Mouse (Mus musculus) liver, embryonic 15.5 days (tissue): Measurements from ENCODE around the gene Cd81. TPM values are rescaled to one million over a fixed set of nuclear protein-coding genes. Genes with fewer than 3 reads are reported as not detected.
A peak's percentile ranks its signal among the peaks of the same experiment; 100 is the strongest.

ENCODE experiments used
- ATAC-seq: fragments of 200-750 bp; cut with Nextera tagmentation; 2 replicates; pipeline ENCODE4 v1.8.0; 2017; ENCODE audit warnings: moderate number of reproducible peaks, mild to moderate bottlenecking, moderate library complexity; ENCODE audit not compliant: insufficient read depth
- H3K27ac ChIP-seq: fragments of 300-500 bp; sonication (generic); replicated peaks from 2 replicates; pipeline ENCODE4 v1.5.1; 2015; ENCODE audit warnings: mild to moderate bottlenecking, inconsistent platforms
- H3K27me3 ChIP-seq: fragments of 300-500 bp; sonication (generic); 2 replicates; pipeline ENCODE4 v1.6.1; 2015; ENCODE audit warnings: mild to moderate bottlenecking, inconsistent platforms
- H3K36me3 ChIP-seq: fragments of 300-500 bp; sonication (generic); replicated peaks from 2 replicates; pipeline ENCODE4 v1.6.1; 2015; ENCODE audit warnings: moderate library complexity, mild to moderate bottlenecking, inconsistent platforms
- H3K4me1 ChIP-seq: fragments of 300-500 bp; sonication (generic); replicated peaks from 2 replicates; pipeline ENCODE4 v1.6.1; 2015; ENCODE audit warnings: inconsistent platforms
- H3K4me2 ChIP-seq: fragments of 300-500 bp; sonication (generic); 2 replicates; pipeline ENCODE4 v1.6.1; 2015; ENCODE audit warnings: moderate library complexity, mild to moderate bottlenecking, inconsistent platforms
- H3K4me3 ChIP-seq: fragments of 300-500 bp; sonication (generic); replicated peaks from 2 replicates; pipeline ENCODE4 v1.5.1; 2015; ENCODE audit warnings: mild to moderate bottlenecking, inconsistent platforms
- H3K9ac ChIP-seq: fragments of 300-500 bp; sonication (generic); 2 replicates; pipeline ENCODE4 v1.6.1; 2015; ENCODE audit warnings: moderate library complexity, mild to moderate bottlenecking, inconsistent platforms
- H3K9me3 ChIP-seq: fragments of 300-500 bp; sonication (generic); replicated peaks from 2 replicates; pipeline ENCODE4 v1.6.1; 2016; ENCODE audit warnings: inconsistent platforms
- WGBS: fragments of 180-500 bp; shearing (Covaris S2); methylation state at CpG from one replicate; pipeline ENCODE4 v1.1.7; 2015; ENCODE audit warnings: mixed read lengths; ENCODE audit not compliant: insufficient replicate concordance; 5-methylcytosine and 5-hydroxymethylcytosine counted together
- polyA plus RNA-seq: library from polyadenylated mRNA; unstranded; fragments of >200 nt; fragmentation: Nextera tagmentation; extraction: Ambion mirVana; gene quantifications from 2 replicates; pipeline ENCODE4 v1.2.1, GENCODE M21; 2015

Cd81 gene
- polyA plus RNA-seq, 1 experiment from 2014 or later: 132 TPM

DNA sequence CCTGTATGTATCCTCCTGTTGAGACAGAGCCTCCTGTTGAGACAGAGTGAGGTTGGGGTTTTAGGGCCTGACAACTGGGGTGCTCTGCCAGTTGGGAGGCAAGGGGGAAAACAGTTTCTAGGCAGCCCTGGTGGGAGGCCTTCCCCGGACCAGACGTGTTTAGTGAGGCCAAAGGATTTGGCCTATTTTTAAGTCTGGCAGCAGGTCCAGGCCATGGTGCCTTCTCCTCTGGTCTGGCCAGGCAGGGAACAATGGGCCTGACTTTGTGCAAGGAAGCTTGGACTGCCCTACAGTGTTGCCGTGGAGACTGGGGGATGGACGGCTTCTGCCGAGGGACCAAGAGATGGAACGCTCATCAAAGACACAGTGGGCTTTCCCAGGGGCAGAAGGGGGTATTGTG lies 11.7 kb downstream of the Cd81 start:
- WGBS: 78% methylated on average over 6 of the region's 6 CpGs
- Histone ChIP-seq H3K4me3 (no peak overlapping the region), H3K4me2 (no peak overlapping the region), H3K9me3 (no peaks in the 10 kb centered on the region), H3K4me1 (peaks cover 36% of the 10 kb centered on the region), H3K9ac (no peak overlapping the region), H3K36me3 (peaks cover 70% of the 10 kb centered on the region), H3K27me3 (no peaks in the 10 kb centered on the region), H3K27ac (no peak overlapping the region)
- no peak for ATAC-seq

DNA sequence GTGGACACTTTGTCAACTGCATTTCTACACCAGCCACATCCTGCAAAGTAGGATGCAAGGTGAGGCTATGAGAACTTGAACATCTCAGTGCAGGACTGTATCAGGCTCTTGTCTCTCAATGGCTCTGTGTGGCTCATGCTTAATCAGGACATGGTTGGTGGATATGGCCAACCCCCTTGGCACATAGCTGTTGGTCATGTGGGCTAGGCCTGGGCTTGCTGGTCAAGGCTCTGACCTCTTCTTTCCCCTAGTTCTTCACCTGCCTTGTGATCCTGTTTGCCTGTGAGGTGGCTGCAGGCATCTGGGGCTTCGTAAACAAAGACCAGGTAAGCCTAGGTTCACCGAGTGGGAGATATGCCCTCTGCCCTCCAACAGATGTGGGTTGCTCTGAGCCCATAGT lies 13.2 kb downstream of the Cd81 start:
- H3K4me2 ChIP-seq: no peak overlapping the region
- no peaks in the 10 kb centered on the region for H3K27me3 ChIP-seq
- ATAC-seq: no peak
- no peak overlapping the region for H3K9ac ChIP-seq
- H3K9me3 ChIP-seq: no peaks in the 10 kb centered on the region
- no peak overlapping the region for H3K4me3 ChIP-seq
- 83% methylated on average over 2 of the region's 2 CpGs for WGBS
- peaks cover 72% of the 10 kb centered on the region for H3K36me3 ChIP-seq
- H3K27ac ChIP-seq: no peak overlapping the region
- peaks cover 35% of the 10 kb centered on the region for H3K4me1 ChIP-seq

DNA sequence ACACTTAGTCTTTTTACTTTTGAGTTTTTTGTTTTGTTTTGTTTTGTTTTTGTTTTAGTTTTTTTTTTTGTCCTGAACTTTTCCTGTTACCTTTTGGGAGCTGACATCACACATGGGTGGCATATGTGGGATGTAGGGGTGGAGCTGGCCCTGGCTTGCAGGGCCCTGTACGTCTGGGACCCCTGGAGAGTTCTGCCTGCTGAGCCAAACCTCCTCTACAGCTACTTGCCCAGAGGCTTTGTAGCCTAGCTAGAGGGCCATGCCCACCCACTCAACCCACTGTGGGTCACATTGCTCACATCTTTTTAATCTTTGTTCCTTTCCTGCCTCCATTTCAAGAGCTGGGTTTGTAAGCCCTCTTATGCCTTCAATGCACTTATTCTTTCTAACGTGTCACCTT lies 14.9 kb downstream of the Cd81 start:
- peaks cover 29% of the 10 kb centered on the region for H3K4me1 ChIP-seq
- no peak overlapping the region for H3K4me3 ChIP-seq
- 54% methylated on average over 2 of the region's 2 CpGs for WGBS
- H3K27me3 ChIP-seq: no peaks in the 10 kb centered on the region
- H3K4me2 ChIP-seq: no peak overlapping the region
- H3K36me3 ChIP-seq: peaks cover 70% of the 10 kb centered on the region
- H3K27ac ChIP-seq: no peak overlapping the region
- H3K9ac ChIP-seq: no peak overlapping the region
- H3K9me3 ChIP-seq: no peaks in the 10 kb centered on the region
- no peak for ATAC-seq

DNA sequence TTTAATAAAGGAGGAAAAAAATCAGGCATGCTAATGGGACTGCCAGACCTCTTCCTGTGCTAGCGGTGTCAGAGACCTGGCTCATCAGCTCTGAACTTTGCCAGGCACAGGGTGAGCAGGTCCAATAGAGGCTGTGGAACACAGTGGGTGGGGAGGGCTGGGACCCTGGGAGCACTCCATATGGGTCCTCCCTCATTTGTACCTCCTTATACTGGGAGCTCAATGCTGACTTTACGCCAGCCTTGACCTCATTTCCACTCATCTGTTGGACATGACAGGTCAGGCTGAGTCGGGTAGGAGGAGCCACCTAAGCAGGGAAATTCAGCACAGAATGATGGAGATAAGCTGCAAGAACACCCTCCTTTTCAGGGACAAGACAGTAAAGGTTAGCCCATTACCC lies 15.4 kb downstream of the Cd81 start:
- no peak overlapping the region for H3K4me3 ChIP-seq
- H3K4me1 ChIP-seq: peaks cover 29% of the 10 kb centered on the region
- H3K27me3 ChIP-seq: no peaks in the 10 kb centered on the region
- ATAC-seq: no peak
- H3K9ac ChIP-seq: no peak overlapping the region
- 68% methylated on average over 3 of the region's 3 CpGs for WGBS
- H3K27ac ChIP-seq: peak overlapping the region; percentile 84; the same call in 1 of the 2 replicates
- H3K4me2 ChIP-seq: no peak overlapping the region
- peaks cover 65% of the 10 kb centered on the region for H3K36me3 ChIP-seq
- no peaks in the 10 kb centered on the region for H3K9me3 ChIP-seq

DNA sequence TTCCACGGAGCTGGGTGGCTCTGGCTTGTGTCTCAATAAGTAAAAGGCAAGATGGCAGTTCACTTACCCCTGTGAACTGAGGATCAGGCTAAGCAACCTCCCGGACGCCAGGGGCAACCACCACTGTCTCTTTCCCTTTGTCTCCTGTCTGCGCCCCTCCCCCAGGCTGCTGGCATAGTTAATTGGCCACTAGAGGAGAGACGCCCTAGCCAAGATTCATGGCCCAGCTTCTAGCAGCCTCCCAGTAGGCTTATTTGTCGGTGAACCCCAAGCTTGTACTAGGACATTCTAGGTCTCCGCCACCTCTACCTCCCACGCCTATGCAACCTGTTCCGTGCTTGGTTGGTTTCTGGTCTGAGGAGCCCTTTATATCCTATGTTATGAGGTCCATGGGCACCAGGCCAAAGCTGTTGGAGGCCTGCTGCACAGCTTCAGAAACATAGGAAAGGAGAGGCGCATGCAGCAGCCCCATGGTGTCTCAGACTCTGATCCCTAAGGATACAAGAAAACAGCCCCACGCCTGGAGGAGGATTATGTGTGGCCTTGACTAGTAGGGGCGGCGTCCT lies 15.9 kb downstream of the Cd81 start:
- H3K4me1 ChIP-seq: peaks cover 29% of the 10 kb centered on the region
- no peaks in the 10 kb centered on the region for H3K9me3 ChIP-seq
- no peak for ATAC-seq
- peaks cover 60% of the 10 kb centered on the region for H3K36me3 ChIP-seq
- H3K4me3 ChIP-seq: peak overlapping the region; percentile 76
- peak overlapping the region; percentile 89 for H3K4me2 ChIP-seq
- H3K27me3 ChIP-seq: no peaks in the 10 kb centered on the region
- H3K27ac ChIP-seq: peak overlapping the region; percentile 84
- WGBS: 54% methylated on average over 13 of the region's 13 CpGs
- H3K9ac ChIP-seq: peak overlapping the region; percentile 41

DNA sequence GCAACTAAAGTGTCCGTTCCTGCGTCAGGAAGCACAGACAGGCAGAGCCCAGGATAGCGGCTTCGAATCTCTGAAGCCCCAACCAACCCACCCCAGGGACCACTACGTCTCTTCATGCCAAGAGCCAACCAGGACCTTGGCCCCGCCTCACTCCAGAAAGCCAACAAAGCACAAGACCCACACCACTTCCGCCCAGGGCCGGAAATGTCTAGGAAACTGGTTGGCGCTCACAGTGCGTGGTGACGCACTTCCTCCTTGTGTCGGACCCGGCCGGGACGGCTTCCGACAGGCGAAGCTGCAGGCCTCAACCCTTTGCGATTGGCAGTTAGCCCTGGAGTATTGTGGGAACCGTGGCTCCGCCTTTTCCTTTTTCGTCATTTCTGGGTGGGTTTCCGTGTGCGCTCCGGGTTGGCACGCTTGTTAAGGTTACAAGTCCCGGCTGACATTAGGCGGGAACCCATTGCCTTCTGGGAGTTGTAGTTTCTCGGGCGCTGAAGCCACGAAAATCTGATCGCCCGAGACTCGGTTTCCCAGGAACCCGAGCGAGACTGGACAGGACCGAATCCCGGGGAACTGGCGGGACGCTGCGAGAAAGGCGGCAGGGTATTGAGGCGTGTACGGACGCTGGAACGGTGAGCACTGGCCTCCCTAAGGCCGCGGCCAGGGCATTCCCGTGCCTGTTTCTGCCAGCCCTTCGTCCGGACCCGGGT lies 16.5 kb downstream of the Cd81 start, which contains the start of gene Tssc4:
Gene Tssc4 (plus strand): TSS at position 368 of the 710 bp plus-strand sequence.
- H3K4me3 ChIP-seq: peak within 1 kb of the TSS; percentile 76
- H3K4me2 ChIP-seq: peak within 1 kb of the TSS; percentile 89
- peaks cover 54% of the 10 kb centered on the region for H3K36me3 ChIP-seq
- H3K27me3 ChIP-seq: no peaks in the 10 kb centered on the region
- no peaks in the 10 kb centered on the region for H3K9me3 ChIP-seq
- ATAC-seq: peak; percentile 96
- H3K9ac ChIP-seq: peak within 1 kb of the TSS; percentile 76
- WGBS: under 1% methylated on average over 51 of the region's 51 CpGs
- peaks cover 29% of the 10 kb centered on the region for H3K4me1 ChIP-seq
- H3K27ac ChIP-seq: peak within 1 kb of the TSS; percentile 84

DNA sequence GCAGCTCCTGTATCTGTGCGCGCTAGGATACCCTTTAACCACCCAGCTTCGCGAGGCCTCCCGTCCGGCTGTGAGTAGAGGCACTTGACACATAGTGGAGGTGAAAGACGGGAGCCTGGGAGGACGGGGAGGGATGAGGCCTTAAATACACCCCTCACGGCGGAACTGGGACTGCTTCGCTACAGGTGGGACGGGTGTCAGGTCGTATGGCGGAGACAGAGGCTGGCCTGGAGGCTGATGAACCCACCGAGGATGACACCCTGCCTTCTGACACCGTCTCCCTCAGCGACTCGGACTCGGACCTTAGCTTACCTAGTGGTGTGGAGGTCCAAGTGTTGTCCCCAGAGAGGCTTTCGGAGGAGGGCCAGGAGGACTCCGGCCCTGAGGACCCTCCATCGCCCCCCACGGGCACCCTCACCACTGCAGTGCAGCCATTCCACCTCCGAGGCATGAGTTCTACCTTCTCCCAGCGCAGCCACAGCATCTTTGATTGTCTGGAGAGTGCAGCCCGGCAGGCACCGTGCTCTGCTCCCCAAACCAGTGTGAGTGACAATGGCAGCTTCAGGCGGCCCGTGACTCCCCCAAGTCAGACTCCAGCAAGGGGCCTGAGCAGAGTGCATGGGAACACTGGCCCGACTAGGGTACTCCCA lies 17.3 kb downstream of the Cd81 start:
- H3K9ac ChIP-seq: peak overlapping the region; percentile 76
- no peaks in the 10 kb centered on the region for H3K9me3 ChIP-seq
- H3K4me1 ChIP-seq: peaks cover 29% of the 10 kb centered on the region
- no peaks in the 10 kb centered on the region for H3K27me3 ChIP-seq
- H3K36me3 ChIP-seq: peaks cover 46% of the 10 kb centered on the region
- H3K4me2 ChIP-seq: peak overlapping the region; percentile 89
- 12% methylated on average over 30 of the region's 30 CpGs for WGBS
- H3K27ac ChIP-seq: peak overlapping the region; percentile 84
- peak; percentile 4; the same call in 1 of the 2 replicates for ATAC-seq
- H3K4me3 ChIP-seq: peak overlapping the region; percentile 76

DNA sequence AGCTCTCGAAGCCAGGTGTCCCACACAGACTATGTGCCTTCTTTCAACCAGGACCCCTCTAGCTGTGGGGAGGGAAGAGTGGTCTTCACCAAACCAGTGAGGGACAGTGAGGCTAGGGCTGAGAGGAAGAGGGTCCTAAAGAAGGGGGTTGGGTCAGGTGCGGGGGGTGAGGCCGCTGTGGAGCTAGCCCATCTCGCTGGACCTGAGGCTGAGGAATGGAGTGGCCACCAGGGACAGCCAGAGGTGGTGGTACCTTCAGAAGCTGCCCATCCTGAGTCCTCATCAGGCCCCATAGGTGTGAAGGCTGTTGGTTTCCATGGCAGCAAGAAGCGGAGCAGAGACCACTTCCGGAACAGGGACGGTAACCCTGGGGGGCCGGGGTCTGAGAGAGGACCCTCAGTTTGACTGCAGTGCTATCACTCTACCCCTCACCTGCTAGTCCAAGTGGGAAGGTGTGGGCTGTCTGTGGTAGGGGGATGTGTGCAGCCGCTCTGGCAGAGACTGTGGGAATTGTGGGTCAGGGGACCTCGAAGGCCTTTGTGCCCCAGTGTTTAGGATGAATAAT lies 18.0 kb downstream of the Cd81 start:
- H3K27ac ChIP-seq: no peak overlapping the region
- peaks cover 29% of the 10 kb centered on the region for H3K4me1 ChIP-seq
- H3K27me3 ChIP-seq: no peaks in the 10 kb centered on the region
- peak overlapping the region; percentile 89 for H3K4me2 ChIP-seq
- H3K9ac ChIP-seq: peak overlapping the region; percentile 76
- no peak for ATAC-seq
- WGBS: 88% methylated on average over 10 of the region's 10 CpGs
- H3K4me3 ChIP-seq: peak overlapping the region; percentile 76
- H3K36me3 ChIP-seq: peaks cover 39% of the 10 kb centered on the region
- no peaks in the 10 kb centered on the region for H3K9me3 ChIP-seq

DNA sequence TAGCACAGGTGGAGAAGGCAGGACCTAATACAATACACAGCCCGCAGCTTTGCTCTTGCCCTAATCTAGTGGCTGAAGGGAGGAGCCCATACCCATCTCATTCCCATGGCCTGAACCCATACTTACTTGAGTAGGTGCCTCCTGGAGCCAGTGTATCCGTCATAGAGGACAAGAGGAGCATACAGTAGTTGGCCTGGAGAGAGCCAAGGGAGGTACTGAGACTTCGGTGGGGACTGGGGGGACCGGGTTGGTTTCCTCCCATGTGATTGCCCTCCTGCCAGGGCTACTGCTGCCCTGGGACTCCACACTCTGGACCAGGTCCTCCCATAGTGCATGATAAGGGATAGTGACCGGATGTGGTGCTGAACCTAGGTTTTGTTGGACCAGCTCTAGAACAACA lies 20.1 kb downstream of the Cd81 start:
- no peak overlapping the region for H3K4me2 ChIP-seq

DNA sequence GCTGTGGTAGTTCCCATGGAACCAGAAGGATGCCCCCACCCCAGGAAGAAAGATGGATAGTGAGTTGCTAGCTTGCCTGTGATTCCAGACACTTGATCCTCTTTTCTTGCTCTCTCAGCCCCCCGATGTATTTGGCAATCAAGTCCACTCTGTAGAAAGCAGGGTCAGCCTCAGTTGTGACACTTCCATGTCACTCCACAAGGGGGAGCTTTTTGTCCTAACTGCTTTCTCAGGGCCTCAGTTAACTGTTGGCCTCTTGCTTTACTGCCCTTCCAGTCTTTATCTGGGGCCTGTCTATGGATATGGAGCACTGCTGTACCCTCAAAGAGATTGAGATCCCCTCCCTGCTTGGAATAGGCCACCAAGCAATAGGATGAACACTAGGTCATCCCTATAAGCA lies 20.5 kb downstream of the Cd81 start:
- H3K9ac ChIP-seq: no peak overlapping the region
- peaks cover 26% of the 10 kb centered on the region for H3K4me1 ChIP-seq
- WGBS: 29% methylated on average over 1 of the region's 1 CpGs
- no peak overlapping the region for H3K27ac ChIP-seq
- H3K9me3 ChIP-seq: no peaks in the 10 kb centered on the region
- ATAC-seq: no peak
- H3K4me3 ChIP-seq: no peak overlapping the region
- H3K36me3 ChIP-seq: peaks cover 14% of the 10 kb centered on the region; the same call in 1 of the 2 replicates
- H3K27me3 ChIP-seq: no peaks in the 10 kb centered on the region
- no peak overlapping the region for H3K4me2 ChIP-seq

More for the DNA sequence above, 20.1 kb downstream of the Cd81 start:
- Histone ChIP-seq H3K36me3 (peaks cover 19% of the 10 kb centered on the region; the same call in 1 of the 2 replicates), H3K9ac (no peak overlapping the region), H3K27me3 (no peaks in the 10 kb centered on the region), H3K27ac (no peak overlapping the region), H3K4me3 (no peak overlapping the region), H3K4me1 (peaks cover 29% of the 10 kb centered on the region), H3K9me3 (no peaks in the 10 kb centered on the region)
- ATAC-seq: no peak
- 72% methylated on average over 5 of the region's 5 CpGs for WGBS

DNA sequence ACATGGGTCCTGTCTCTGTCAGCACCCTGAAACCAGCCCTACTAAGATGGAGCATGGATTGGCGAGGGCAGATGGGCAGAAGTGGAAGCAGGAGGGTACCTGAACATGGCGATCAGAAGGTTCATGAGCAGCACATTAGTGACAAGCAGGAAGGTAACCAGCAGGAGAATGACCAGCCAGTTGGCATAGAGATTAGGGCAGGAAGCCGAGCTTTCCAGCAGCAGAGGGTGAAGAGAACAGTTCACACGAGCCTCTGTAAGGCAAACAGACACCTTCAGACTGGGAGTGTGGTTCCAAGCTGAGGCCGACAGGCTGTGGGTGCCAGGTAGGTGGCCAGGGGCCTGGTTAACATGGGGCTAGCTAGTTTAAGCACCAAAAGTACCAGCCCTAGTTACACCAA lies 22.9 kb downstream of the Cd81 start:
- H3K4me1 ChIP-seq: peaks cover 9% of the 10 kb centered on the region
- no peak overlapping the region for H3K9ac ChIP-seq
- no peaks in the 10 kb centered on the region for H3K9me3 ChIP-seq
- H3K36me3 ChIP-seq: peaks cover 9% of the 10 kb centered on the region; the same call in 1 of the 2 replicates
- no peaks in the 10 kb centered on the region for H3K27me3 ChIP-seq
- no peak for ATAC-seq
- no peak overlapping the region for H3K27ac ChIP-seq
- 57% methylated on average over 5 of the region's 5 CpGs for WGBS
- H3K4me2 ChIP-seq: no peak overlapping the region
- H3K4me3 ChIP-seq: no peak overlapping the region
